Mouse (Mus musculus): ENCODE measurements around the gene Fn3krp.

Fn3krp gene

GRCm38 (mm10) chr11:121420830-121421552, at the start of gene Fn3krp:
Gene Fn3krp (plus strand): TSS chr11:121421401.
- peak; percentile 100 for DNase-seq (ENCODE audit: low read depth)

- peak; percentile 45 for DNase-seq (ENCODE audit: low read depth)
Measured at GRCm38 (mm10) chr11:121373305-121373704, 47.9 kb upstream of the Fn3krp start.

GRCm38 (mm10) chr11:121378644-121379043, 42.6 kb upstream of the Fn3krp start:
- DNase-seq (ENCODE audit: low read depth) = no peak

DNA sequence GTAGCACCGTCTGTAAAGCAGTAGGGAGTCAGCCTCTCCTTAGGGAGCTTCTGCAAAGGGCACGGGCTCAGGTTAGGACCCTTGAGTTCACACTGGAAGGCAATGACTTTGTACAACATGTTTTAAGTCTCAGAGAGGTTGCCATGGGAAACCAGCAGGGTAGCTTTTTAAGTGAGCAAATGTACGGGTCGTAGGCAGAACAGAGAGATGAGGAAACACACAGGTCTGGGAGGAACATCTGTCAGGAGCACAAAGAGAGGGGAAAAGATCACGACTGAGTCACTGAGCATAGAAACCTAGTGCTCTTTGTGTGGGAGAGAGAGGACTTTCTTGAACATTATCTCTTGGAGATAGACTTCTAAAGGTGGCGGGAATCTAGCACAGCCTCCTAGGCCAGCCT, 40.9 kb upstream of the Fn3krp start:
- no peak for DNase-seq (ENCODE audit: low read depth)

- DNase-seq (ENCODE audit: low read depth) = no peak
Measured at GRCm38 (mm10) chr11:121387750-121388553, 33.2 kb upstream of the Fn3krp start, which contains the start of gene Rab40b. Gene Rab40b (minus strand): TSS chr11:121388251.

- DNase-seq (ENCODE audit: low read depth) = no peak
Measured at GRCm38 (mm10) chr11:121388554-121388945, 32.7 kb upstream of the Fn3krp start.

DNA sequence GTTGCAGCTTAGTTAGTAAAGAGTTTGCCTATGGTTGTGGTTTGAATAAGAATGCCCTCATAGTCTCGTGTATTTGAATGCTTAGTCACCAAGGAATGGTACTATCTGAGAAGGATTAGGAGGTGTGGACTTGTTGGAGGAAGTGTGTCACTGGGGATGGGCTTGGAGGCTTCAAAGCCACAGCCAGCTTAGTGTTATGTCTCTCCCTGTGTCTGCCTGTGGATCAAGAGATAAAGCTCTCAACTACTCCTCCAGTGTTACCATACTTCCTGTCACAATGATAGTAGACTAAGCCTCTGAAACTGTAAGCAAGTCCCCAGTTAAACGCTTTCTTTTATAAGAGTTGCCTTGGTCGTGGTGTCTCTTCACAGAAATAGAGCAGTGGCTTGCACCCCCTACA, 30.4 kb upstream of the Fn3krp start:
- DNase-seq (ENCODE audit: low read depth) = no peak

DNA sequence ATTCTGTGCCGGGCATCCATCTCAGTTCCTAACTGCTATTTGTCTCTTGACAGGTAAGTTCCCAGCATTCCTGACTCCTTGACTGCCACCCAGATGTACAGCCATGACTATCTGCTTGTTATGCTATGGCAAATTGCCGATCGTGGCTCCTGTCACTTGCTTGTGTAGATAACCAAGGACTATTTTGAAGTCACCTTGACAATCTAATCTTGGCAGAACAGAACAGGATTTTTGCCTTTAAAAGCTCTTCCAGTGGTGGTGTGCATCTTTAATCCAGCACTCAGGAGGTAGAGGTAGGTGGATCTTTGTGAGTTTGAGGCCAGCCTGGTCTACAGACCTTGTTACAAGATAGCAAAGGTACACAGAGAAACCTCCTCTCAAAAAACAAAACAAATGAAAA, 28.8 kb upstream of the Fn3krp start:
- no peak for DNase-seq (ENCODE audit: low read depth)

DNA sequence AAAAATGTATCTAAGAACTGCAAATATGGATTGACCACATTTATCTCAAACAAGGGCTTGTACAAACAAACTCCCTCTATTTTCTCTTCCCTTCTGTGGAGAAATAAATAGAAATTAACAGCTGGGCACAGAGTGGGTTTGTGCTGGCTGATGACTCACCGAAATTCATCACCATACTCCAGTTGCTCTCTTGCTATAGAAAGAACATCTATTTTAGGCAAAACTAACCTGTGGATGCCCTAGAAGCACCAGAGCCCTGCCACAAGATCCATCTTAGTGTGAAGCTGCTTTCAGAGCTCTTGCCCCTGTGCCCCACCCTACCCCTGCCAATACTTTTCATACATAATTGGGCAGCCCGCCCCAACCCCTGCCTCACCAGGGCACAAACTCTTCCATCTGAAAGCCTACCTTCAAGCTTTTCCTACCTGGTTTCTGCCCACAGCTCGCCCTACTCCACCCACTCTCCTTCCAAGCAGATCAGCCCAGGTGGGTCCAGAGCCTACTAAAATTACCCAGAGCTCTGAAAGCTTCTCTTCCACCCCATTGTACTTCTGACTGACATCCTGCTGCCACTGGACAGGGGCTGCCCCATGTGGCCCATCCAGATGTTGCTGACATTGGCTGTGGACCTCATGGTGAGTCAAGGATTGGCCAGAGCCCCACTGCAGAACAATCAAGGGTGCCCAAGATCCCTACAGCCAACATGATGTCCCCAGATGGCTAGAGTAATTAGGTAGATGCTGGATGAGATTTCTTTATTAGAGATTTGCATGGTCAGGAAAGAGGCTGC, 13.6 kb upstream of the Fn3krp start:
- DNase-seq (ENCODE audit: low read depth) = peak; percentile 66

GRCm38 (mm10) chr11:121414762-121415161, 6.4 kb upstream of the Fn3krp start:
- DNase-seq (ENCODE audit: low read depth) = no peak

DNA sequence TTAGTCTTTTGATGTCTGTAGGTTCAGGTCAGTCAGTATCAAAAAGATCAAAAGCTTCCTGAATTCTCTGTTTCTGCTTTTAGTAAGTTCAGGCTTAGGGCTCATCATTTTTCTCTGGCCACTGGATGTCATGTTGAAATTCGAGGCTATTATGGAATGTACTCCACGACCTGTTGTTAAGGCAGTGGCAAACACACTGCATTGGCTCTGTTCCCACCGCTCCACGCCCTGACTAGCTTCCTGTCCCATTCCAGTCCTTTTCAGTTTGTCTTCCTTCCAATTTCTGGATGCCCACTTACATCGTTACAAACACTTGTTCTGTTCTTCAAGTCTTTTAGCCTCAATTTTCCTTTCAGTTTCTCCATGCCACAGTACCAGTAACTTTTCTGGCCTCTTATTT, 5.8 kb upstream of the Fn3krp start:
- DNase-seq (ENCODE audit: low read depth) = no peak

GRCm38 (mm10) chr11:121417971-121418370, 3.2 kb upstream of the Fn3krp start:
- DNase-seq (ENCODE audit: low read depth) = no peak

DNA sequence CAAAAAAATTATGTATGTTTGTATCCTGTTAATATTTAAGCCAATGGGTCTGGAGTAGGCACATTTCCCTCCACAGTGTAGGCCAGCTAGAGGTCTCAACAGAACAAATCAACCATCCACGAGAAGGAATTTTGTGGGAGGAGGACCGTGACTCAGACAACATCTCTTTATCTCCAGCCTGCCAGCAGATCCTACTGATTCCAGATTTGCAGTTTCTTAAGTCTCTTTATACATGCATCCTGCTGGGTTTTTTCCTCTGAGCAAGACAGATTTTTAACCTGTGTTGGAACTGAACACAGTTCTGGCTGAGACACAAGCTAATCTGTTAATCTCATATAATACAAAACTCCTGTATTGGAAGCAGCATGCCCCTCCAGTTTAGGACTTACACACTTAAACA, 2.3 kb upstream of the Fn3krp start:
- DNase-seq (ENCODE audit: low read depth) = peak; percentile 51

DNA sequence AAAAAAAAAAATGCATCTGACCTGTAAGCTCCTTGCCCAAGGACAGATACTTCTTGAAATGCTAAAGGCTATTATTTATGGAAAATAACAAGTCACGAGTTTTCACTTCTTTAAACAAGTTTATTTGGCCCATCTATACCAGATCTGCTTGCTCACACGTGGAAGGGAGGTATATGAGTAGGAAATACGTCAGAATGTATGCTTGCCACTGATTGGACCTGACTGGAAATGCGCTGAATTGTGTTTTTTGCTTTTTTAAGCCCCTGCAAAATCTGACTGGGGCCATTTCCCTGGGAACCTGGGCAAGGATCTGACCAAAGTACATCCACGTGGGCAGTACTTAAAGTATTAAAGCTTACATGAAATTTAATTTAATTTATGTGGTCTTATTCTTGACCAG, 822 bp upstream of the Fn3krp start:
- DNase-seq (ENCODE audit: low read depth) = peak; percentile 19

GRCm38 (mm10) chr11:121421553-121422173, 462 bp downstream of the Fn3krp start:
- peak; percentile 29 for DNase-seq (ENCODE audit: low read depth)

DNA sequence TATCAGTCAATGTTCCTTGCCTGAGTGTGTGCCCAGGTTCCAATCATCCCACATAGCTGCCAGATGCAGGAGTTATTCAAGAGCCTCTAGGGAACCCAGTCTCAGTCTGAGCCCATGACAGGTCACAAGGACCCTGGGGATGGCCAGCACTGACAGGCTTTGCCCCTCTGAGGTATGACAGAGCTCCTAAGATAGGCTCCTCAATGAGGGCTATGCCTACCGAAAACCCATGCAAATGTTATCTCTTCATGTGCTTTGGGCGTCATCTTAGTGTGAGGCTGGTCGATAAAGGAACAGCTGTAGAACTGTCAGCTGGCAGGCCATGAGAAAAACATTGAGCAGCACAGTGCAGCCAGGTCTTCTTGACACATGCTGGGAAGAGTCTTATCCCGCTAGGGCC, 12.2 kb downstream of the Fn3krp start:
- DNase-seq (ENCODE audit: low read depth) = no peak

- DNase-seq (ENCODE audit: low read depth) = peak; percentile 68
Measured at GRCm38 (mm10) chr11:121434156-121435155, 13.3 kb downstream of the Fn3krp start, which contains the start of gene Fn3k. Gene Fn3k (plus strand): TSS chr11:121434913.

- no peak for DNase-seq (ENCODE audit: low read depth)
Measured at GRCm38 (mm10) chr11:121437236-121437635, 16.0 kb downstream of the Fn3krp start.

GRCm38 (mm10) chr11:121439686-121440292, 18.6 kb downstream of the Fn3krp start:
- no peak for DNase-seq (ENCODE audit: low read depth)

GRCm38 (mm10) chr11:121441653-121442052, 20.5 kb downstream of the Fn3krp start:
- no peak for DNase-seq (ENCODE audit: low read depth)
